Mouse (Mus musculus) layer of hippocampus, postnatal 36 days (tissue): ENCODE results near the gene Mesp1. TPM values are rescaled to one million over a fixed set of nuclear protein-coding genes. Genes with fewer than 3 reads are reported as not detected.

Experiments
- total RNA-seq, 2 experiments: library from RNA; stranded (reverse); gene quantifications; 2 replicates each; pipeline ENCODE4 v1.2.3; 2021

Mesp1 gene
- total RNA-seq, 2 experiments from 2014 or later: 0.30 TPM; not detected in 1

Other genes starting within 250 kb of the Mesp1 start
- gene Rhcg, start 176.1 kb downstream of the Mesp1 start, total RNA-seq: 1 to 10 TPM; 1.1 to 1.2 TPM
- gene Ticrr, start 133.6 kb downstream of the Mesp1 start, total RNA-seq: under 1 TPM; 0.10 to 0.20 TPM
- gene Kif7, start 78.1 kb downstream of the Mesp1 start, total RNA-seq: 1 to 10 TPM; 1.9 to 2.3 TPM
- gene Plin1, start 60.9 kb downstream of the Mesp1 start, total RNA-seq: under 1 TPM; 0.22 to 0.35 TPM
- 10 to 100 TPM; 10.3 to 10.9 TPM for gene Pex11a, start 50.7 kb downstream of the Mesp1 start, total RNA-seq
- gene Wdr93, start 50.6 kb downstream of the Mesp1 start, total RNA-seq: under 1 TPM; 0.30 to 0.38 TPM
- 1 to 10 TPM; 1.1 to 1.6 TPM for gene Mesp2, start 16.9 kb upstream of the Mesp1 start, total RNA-seq
- 1 to 10 TPM; 3.1 to 4.8 TPM for gene Anpep, start 67.3 kb upstream of the Mesp1 start, total RNA-seq
- 10 to 100 TPM; 47.4 to 49.6 TPM for gene Ap3s2, start 126.9 kb upstream of the Mesp1 start, total RNA-seq
- 10 to 100 TPM; 12.0 to 13.4 TPM for gene Arpin, start 141.6 kb upstream of the Mesp1 start, total RNA-seq
- 10 to 100 TPM; 21.7 to 23.1 TPM for gene Zfp710, start 231.0 kb upstream of the Mesp1 start, total RNA-seq